Mouse (Mus musculus): ENCODE measurements at regions not wholly inside any gene's neighbourhood (a gene's known extent, or its start where the extent isn't known, plus 50 kb on each side); places are given as distances from the start of the nearest gene placed in this dataset.

DNA sequence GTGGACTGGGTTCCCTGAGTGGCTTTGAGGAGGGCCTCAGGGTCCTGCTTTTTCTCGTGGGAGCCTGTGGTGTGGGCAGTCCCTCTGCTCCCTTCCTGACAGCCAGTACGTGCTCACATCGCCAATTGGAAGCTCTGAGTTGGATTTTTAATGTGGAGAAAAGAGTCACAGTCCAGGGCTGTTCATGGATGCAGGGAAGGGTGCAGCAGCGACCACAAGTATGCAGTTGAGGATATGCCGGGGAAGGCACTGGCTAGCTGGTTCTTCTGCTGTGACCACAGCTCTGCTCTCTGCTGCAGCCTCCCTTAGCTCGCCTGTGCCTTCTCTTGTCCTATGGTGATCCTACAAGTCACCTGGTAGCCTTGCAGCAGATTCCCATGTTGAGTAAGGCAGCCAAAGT lies 177.5 kb upstream of the Lef1 start:
- Histone ChIP-seq H3K79me2 (ENCODE audit: control insufficient read depth, insufficient read depth, low read length) (no peaks in the 10 kb centered on the region), H3K4me3 (ENCODE audit: insufficient read depth, low read depth, low read length) (no peak overlapping the region), H3K9ac (ENCODE audit: low read depth, low read length) (no peak overlapping the region), H3K27ac (replicated peaks; ENCODE audit: insufficient read depth, low read depth, low read length) (no peak overlapping the region), H3K36me3 (ENCODE audit: control insufficient read depth, insufficient read depth, low read length) (no peaks in the 10 kb centered on the region), H3K27me3 (ENCODE audit: control insufficient read depth, insufficient read depth, low read length) (no peaks in the 10 kb centered on the region), H3K4me1 (ENCODE audit: control insufficient read depth, insufficient read depth, low read length) (no peaks in the 10 kb centered on the region)
- 64% methylated on average over 6 of the region's 6 CpGs for WGBS
- TF ChIP-seq CTCF (IDR thresholded peaks at IDR 0.05; ENCODE audit: low read depth, low read length) (no peak), POLR2A (IDR thresholded peaks at IDR 0.05; ENCODE audit: extremely low read depth, insufficient read depth, low read length) (no peak)
- DNase-seq (ENCODE audit: extremely low read depth, low read depth, low spot score) = no peak

DNA sequence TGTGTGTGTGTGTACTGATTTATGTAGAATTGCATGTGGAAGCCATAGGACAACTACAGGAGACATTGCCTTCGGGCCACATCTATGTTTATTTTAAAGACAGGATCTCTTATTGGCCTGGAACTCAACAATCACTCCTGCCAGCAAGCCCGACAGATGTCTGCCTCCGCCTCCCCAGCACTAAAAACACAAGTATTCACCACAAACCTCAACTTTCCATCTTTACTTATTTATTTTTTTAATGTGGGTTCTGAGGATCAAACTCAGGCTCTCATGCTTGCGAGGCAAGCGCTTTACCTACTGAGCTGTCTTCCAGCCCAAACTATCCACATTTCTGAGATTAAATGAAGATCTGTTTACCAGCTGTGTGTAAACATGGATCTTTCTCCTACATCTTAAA lies 178.0 kb upstream of the Lef1 start:
- DNase-seq (ENCODE audit: extremely low read depth, low read depth, low spot score) = no peak
- Histone ChIP-seq H3K4me3 (ENCODE audit: insufficient read depth, low read depth, low read length) (no peak overlapping the region), H3K27ac (replicated peaks; ENCODE audit: insufficient read depth, low read depth, low read length) (no peak overlapping the region), H3K36me3 (ENCODE audit: control insufficient read depth, insufficient read depth, low read length) (no peaks in the 10 kb centered on the region), H3K79me2 (ENCODE audit: control insufficient read depth, insufficient read depth, low read length) (no peaks in the 10 kb centered on the region), H3K27me3 (ENCODE audit: control insufficient read depth, insufficient read depth, low read length) (no peaks in the 10 kb centered on the region), H3K9ac (ENCODE audit: low read depth, low read length) (no peak overlapping the region), H3K4me1 (ENCODE audit: control insufficient read depth, insufficient read depth, low read length) (no peaks in the 10 kb centered on the region)
- TF ChIP-seq POLR2A (IDR thresholded peaks at IDR 0.05; ENCODE audit: extremely low read depth, insufficient read depth, low read length) = no peak
- TF ChIP-seq CTCF (IDR thresholded peaks at IDR 0.05; ENCODE audit: low read depth, low read length) = no peak
- 89% methylated on average over 5 of the region's 5 CpGs for WGBS

DNA sequence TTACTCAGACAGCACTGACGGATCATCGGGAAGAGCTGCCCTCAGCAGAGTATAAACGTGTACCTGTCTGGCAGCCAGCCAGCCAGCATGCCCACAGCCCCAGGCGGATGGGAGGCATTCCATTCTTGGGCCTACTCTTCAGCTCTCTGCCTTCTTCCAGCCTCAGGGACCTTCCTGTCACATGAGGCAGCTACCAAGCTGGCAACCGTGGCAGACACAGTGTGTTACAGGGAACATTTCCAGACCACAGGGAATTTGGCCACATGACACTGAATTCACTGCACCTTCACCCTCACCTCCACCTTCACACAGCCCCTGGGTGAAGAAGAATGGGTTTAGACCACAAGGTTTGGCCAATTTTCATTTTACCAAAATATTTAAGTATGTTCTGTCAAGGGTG lies 185.3 kb upstream of the Lef1 start:
- no peak for DNase-seq (ENCODE audit: extremely low read depth, low read depth, low spot score)
- Histone ChIP-seq H3K27me3 (ENCODE audit: control insufficient read depth, insufficient read depth, low read length) (peaks cover 2% of the 10 kb centered on the region; the same call in 1 of the 2 replicates), H3K9ac (ENCODE audit: low read depth, low read length) (no peak overlapping the region), H3K36me3 (ENCODE audit: control insufficient read depth, insufficient read depth, low read length) (no peaks in the 10 kb centered on the region), H3K4me1 (ENCODE audit: control insufficient read depth, insufficient read depth, low read length) (no peaks in the 10 kb centered on the region), H3K79me2 (ENCODE audit: control insufficient read depth, insufficient read depth, low read length) (no peaks in the 10 kb centered on the region), H3K27ac (replicated peaks; ENCODE audit: insufficient read depth, low read depth, low read length) (no peak overlapping the region), H3K4me3 (ENCODE audit: insufficient read depth, low read depth, low read length) (no peak overlapping the region)
- 71% methylated on average over 5 of the region's 5 CpGs for WGBS
- TF ChIP-seq CTCF (IDR thresholded peaks at IDR 0.05; ENCODE audit: low read depth, low read length) = no peak
- no peak for TF ChIP-seq POLR2A (IDR thresholded peaks at IDR 0.05; ENCODE audit: extremely low read depth, insufficient read depth, low read length)

DNA sequence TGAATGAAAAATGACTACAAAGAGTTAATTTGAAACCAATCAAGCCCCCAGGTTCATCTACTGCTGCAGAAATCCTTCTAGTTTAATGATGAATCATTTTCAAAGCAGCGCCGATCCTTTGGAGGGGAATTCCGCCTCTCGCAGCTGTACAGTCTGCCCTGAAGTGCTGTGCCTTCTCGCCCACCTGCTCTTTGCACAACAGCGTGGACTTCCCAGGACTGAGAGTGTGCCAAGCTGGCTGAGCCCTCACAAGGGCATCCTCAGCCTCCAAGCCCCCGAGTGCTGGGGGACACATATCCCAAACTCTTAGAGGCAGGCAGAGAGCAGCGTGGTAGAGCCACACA lies 186.7 kb upstream of the Lef1 start:
- no peak overlapping the region for H3K9ac ChIP-seq (ENCODE audit: low read depth, low read length)
- H3K36me3 ChIP-seq (ENCODE audit: control insufficient read depth, insufficient read depth, low read length) = no peaks in the 10 kb centered on the region
- H3K4me3 ChIP-seq (ENCODE audit: insufficient read depth, low read depth, low read length) = no peak overlapping the region
- peaks cover 2% of the 10 kb centered on the region; the same call in 1 of the 2 replicates for H3K27me3 ChIP-seq (ENCODE audit: control insufficient read depth, insufficient read depth, low read length)
- no peaks in the 10 kb centered on the region for H3K79me2 ChIP-seq (ENCODE audit: control insufficient read depth, insufficient read depth, low read length)
- no peak for DNase-seq (ENCODE audit: extremely low read depth, low read depth, low spot score)
- H3K4me1 ChIP-seq (ENCODE audit: control insufficient read depth, insufficient read depth, low read length) = no peaks in the 10 kb centered on the region
- 64% methylated on average over 8 of the region's 8 CpGs for WGBS
- no peak for TF ChIP-seq POLR2A (IDR thresholded peaks at IDR 0.05; ENCODE audit: extremely low read depth, insufficient read depth, low read length)
- TF ChIP-seq CTCF (IDR thresholded peaks at IDR 0.05; ENCODE audit: low read depth, low read length) = no peak
- no peak overlapping the region for H3K27ac ChIP-seq (replicated peaks; ENCODE audit: insufficient read depth, low read depth, low read length)

DNA sequence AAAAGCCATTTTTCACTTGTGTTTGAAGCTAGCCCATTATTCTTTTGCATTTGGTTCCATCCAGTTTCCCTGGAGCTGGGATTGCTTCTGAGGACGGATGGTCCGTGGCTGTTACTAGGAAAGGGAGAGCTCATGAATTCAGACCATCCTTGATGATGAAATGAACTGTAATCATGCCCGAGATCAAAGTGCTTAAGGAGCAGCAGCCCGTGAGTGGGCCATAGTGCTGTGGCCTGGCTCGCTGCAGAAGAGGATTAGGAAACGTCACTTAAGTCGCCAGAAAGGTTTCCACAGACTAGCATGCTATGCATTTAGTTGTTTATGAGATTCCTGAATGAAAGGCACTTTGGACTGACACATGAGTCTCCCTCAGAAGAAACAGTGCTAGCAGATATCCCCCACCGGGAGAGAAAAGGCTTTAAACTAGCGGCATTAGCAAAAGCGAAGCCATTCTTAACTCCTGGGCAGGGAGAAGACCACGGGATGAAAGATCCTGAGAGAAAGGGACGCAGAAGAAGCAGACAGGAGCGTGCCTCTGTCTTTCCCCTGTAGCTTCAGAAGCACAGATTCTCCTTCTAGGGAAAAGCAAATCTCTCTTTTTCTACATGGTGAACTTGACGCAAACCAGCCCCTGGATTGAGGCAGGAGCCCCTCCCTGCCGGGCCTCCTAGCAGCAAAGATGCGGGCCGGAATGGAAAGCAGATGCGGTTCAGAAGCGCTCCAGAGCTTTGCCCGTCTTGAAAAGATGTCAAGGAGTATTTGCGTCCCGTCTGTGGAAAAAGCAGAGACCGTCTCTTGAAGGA lies 187.3 kb upstream of the Lef1 start:
- H3K36me3 ChIP-seq (ENCODE audit: control insufficient read depth, insufficient read depth, low read length) = no peaks in the 10 kb centered on the region
- no peak overlapping the region for H3K9ac ChIP-seq (ENCODE audit: low read depth, low read length)
- no peak for TF ChIP-seq CTCF (IDR thresholded peaks at IDR 0.05; ENCODE audit: low read depth, low read length)
- DNase-seq (ENCODE audit: extremely low read depth, low read depth, low spot score) = no peak
- H3K4me3 ChIP-seq (ENCODE audit: insufficient read depth, low read depth, low read length) = no peak overlapping the region
- no peak overlapping the region for H3K27ac ChIP-seq (replicated peaks; ENCODE audit: insufficient read depth, low read depth, low read length)
- no peaks in the 10 kb centered on the region for H3K4me1 ChIP-seq (ENCODE audit: control insufficient read depth, insufficient read depth, low read length)
- no peaks in the 10 kb centered on the region for H3K79me2 ChIP-seq (ENCODE audit: control insufficient read depth, insufficient read depth, low read length)
- H3K27me3 ChIP-seq (ENCODE audit: control insufficient read depth, insufficient read depth, low read length) = peaks cover 2% of the 10 kb centered on the region; the same call in 1 of the 2 replicates
- 56% methylated on average over 23 of the region's 23 CpGs for WGBS

DNA sequence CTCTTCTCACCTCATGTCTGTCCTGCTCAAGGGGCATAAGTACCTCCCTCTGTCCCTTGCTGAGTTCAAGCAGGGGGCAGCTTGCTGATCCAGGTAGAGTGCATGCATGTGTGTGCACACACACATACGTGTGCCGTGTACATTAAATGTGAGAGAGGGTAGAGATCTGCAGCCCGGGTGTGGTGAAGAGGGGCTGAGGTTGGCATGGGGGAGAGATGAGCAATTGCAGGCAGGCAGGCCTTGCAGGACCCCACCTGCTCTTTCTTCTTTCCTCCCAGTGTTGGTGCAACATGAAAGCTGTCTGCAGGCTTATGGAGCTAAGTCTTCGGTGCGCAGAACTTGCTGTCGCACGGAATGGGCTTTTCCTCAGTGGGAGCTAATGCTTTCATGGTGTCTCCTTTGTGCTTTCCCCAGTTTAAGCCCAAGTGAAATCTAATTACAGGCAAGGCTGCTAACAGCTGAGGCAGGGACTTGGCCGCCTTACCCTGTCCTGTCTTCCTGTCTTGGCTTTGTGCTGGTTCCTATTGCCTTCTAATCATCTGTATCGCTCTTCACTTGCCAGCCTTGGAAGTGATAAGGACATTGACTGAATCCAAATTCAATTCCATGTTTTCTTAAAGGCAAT lies 188.5 kb upstream of the Lef1 start:
- Histone ChIP-seq H3K27ac (replicated peaks; ENCODE audit: insufficient read depth, low read depth, low read length) (no peak overlapping the region), H3K27me3 (ENCODE audit: control insufficient read depth, insufficient read depth, low read length) (peaks cover 2% of the 10 kb centered on the region; the same call in 1 of the 2 replicates), H3K79me2 (ENCODE audit: control insufficient read depth, insufficient read depth, low read length) (no peaks in the 10 kb centered on the region), H3K36me3 (ENCODE audit: control insufficient read depth, insufficient read depth, low read length) (no peaks in the 10 kb centered on the region), H3K9ac (ENCODE audit: low read depth, low read length) (no peak overlapping the region), H3K4me1 (ENCODE audit: control insufficient read depth, insufficient read depth, low read length) (no peaks in the 10 kb centered on the region), H3K4me3 (ENCODE audit: insufficient read depth, low read depth, low read length) (no peak overlapping the region)
- DNase-seq (ENCODE audit: extremely low read depth, low read depth, low spot score) = no peak
- TF ChIP-seq POLR2A (IDR thresholded peaks at IDR 0.05; ENCODE audit: extremely low read depth, insufficient read depth, low read length) (no peak), CTCF (IDR thresholded peaks at IDR 0.05; ENCODE audit: low read depth, low read length) (no peak)
- 91% methylated on average over 9 of the region's 9 CpGs for WGBS
